Mouse (Mus musculus) heart, postnatal 0 days (tissue): ENCODE data around the gene Prlh.

Experiments
- CTCF ChIP-seq: IDR thresholded peaks from 2 replicates; pipeline ENCODE4 v1.5.1; 2016; ENCODE audit warnings: antibody characterized with exemption, control low read depth, low read depth
- EP300 ChIP-seq: IDR thresholded peaks from 2 replicates; pipeline ENCODE4 v1.6.1; 2016; ENCODE audit warnings: antibody characterized with exemption, low read depth

GRCm38 (mm10) chr1:91001101-91001500 is 48.2 kb downstream of the Prlh start:
- TF ChIP-seq EP300 = no peak
- no peak for TF ChIP-seq CTCF
